8 mouse cellular contexts compared by ENCODE assay signal in the genomic region with DNA sequence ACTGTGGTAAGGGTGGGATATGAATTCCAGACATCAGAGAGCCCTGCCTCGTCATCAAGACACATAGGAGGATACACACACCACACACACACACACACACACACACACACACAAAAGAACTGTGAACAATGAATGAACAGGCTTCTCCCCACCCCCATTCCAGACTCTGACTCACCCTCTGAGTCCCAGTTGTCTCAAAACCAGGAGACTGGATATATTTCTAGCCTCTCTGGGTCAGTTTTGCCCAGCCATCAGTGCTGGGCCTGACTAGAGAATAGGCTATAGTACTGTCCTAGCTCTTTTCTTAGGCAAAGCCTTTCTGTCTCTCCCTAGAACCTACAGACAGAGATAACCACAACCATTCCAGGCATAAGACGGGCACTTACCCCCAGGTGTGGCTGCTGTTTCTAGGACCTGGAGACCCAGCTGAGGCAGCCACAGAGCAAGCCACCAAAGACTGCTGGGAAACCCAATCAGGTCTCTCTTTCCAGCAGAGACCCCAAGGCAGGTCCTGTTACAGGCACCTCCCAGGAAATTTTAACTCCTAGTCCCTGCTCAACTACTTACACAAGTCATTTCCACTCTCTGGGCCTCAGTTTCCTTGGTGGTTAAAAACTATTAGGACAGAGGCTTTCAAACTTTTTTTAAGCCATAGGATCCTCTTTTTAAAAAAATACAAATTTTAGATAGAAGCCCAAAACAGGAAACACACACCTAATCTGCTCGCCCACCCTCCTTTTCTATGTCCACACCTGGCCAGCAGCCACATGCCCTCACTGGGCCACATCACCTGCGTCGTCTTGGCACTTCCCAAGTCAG. TPM values are rescaled to one million over a fixed set of nuclear protein-coding genes. Genes with fewer than 3 reads are reported as not detected.
A peak's percentile ranks its signal among the peaks of the same experiment; 100 is the strongest.
DNase-seq lines count a peak whose midpoint lies in the region; ATAC-seq and TF ChIP-seq lines count a peak whose summit lies in the region.

No protein-coding gene starts in this region.

- H3K27me3 ChIP-seq in forebrain, postnatal 0 days (ENCODE audit: insufficient read depth, low read length): no peaks in the 10 kb centered on the region
- no peaks in the 10 kb centered on the region for H3K27me3 ChIP-seq in limb, embryonic 15.5 days
- no peaks in the 10 kb centered on the region for H3K27me3 ChIP-seq in stomach, embryonic 15.5 days (replicated peaks)

- H3K4me2 ChIP-seq in forebrain, postnatal 0 days (ENCODE audit: low read depth): peak overlapping the region; percentile 95
- peak overlapping the region; percentile 85 for H3K4me2 ChIP-seq in limb, embryonic 15.5 days
- peak overlapping the region; percentile 94 for H3K4me2 ChIP-seq in stomach, embryonic 15.5 days

- peaks cover 20% of the 10 kb centered on the region for H3K4me1 ChIP-seq in forebrain, postnatal 0 days (ENCODE audit: insufficient read depth)
- peaks cover 44% of the 10 kb centered on the region for H3K4me1 ChIP-seq in limb, embryonic 15.5 days
- H3K4me1 ChIP-seq in stomach, embryonic 15.5 days: peaks cover 19% of the 10 kb centered on the region

- no peak for TF ChIP-seq CTCF in left cerebral cortex, adult 2 months (IDR thresholded peaks at IDR 0.05)
- TF ChIP-seq CTCF in forebrain, postnatal 0 days (IDR thresholded peaks at IDR 0.05; ENCODE audit: low read depth): no peak

- peak overlapping the region; percentile 87 for H3K9ac ChIP-seq in forebrain, postnatal 0 days
- peak overlapping the region; percentile 95 for H3K9ac ChIP-seq in limb, embryonic 15.5 days
- H3K9ac ChIP-seq in stomach, embryonic 15.5 days: peak overlapping the region; percentile 89

- H3K27ac ChIP-seq in left cerebral cortex, adult 2 months: peak overlapping the region; percentile 90
- H3K27ac ChIP-seq in forebrain, postnatal 0 days (ENCODE audit: low read depth, low read length): peak overlapping the region; percentile 87
- H3K27ac ChIP-seq in limb, embryonic 15.5 days: peak overlapping the region; percentile 92
- peak overlapping the region; percentile 87 for H3K27ac ChIP-seq in stomach, embryonic 15.5 days

- WGBS in forebrain, postnatal 0 days: 21% methylated on average over 5 of the region's 5 CpGs
- 18% methylated on average over 5 of the region's 5 CpGs for WGBS in limb, embryonic 15.5 days
- 30% methylated on average over 5 of the region's 5 CpGs for WGBS in stomach, embryonic 15.5 days

- ATAC-seq in forebrain, postnatal 0 days: no peak
- no peak for ATAC-seq in limb, embryonic 15.5 days (ENCODE audit: insufficient number of reproducible peaks, low FRiP score, low TSS enrichment, low read depth)
- ATAC-seq in stomach, embryonic 15.5 days (ENCODE audit: insufficient read depth, low FRiP score, low read depth): no peak

- no peaks in the 10 kb centered on the region for H3K9me3 ChIP-seq in forebrain, postnatal 0 days (ENCODE audit: low read length)
- no peaks in the 10 kb centered on the region for H3K9me3 ChIP-seq in limb, embryonic 15.5 days
- H3K9me3 ChIP-seq in stomach, embryonic 15.5 days: no peaks in the 10 kb centered on the region

- H3K4me3 ChIP-seq in left cerebral cortex, adult 2 months: peak overlapping the region; percentile 89
- peak overlapping the region; percentile 87 for H3K4me3 ChIP-seq in forebrain, postnatal 0 days (ENCODE audit: low read depth, low read length)
- H3K4me3 ChIP-seq in limb, embryonic 15.5 days: peak overlapping the region; percentile 89
- H3K4me3 ChIP-seq in stomach, embryonic 15.5 days (replicated peaks): peak overlapping the region; percentile 82

- intact Hi-C loops in left cerebral cortex, adult 2 months (cut with DNase I): no loop called here
- intact Hi-C loops in left cerebral cortex, postnatal 4 days (cut with DNase I): no loop called here

- DNase-seq in left cerebral cortex, adult 2 months (ENCODE audit: extremely low spot score in 1 of 2, low spot score in 2 of 2): peak in 1 of 2 experiments; percentile 28
- no peak for DNase-seq in left cerebral cortex, postnatal 4 days
- peak; percentile 69 for DNase-seq in adrenal gland, postnatal 14 days
- DNase-seq in forebrain, postnatal 0 days: no peak
- no peak for DNase-seq in spleen, adult 12 weeks (ENCODE audit: low spot score)
- no peak for DNase-seq in right cerebral cortex, postnatal 25 days

- H3K36me3 ChIP-seq in forebrain, postnatal 0 days (ENCODE audit: insufficient read depth): peaks cover 17% of the 10 kb centered on the region
- peaks cover 21% of the 10 kb centered on the region for H3K36me3 ChIP-seq in limb, embryonic 15.5 days
- H3K36me3 ChIP-seq in stomach, embryonic 15.5 days: peaks cover 14% of the 10 kb centered on the region

RNA-seq across cellular contexts. Expression of gene Furin, which starts 4.0 kb away (rescaled TPM):
- total RNA-seq in left cerebral cortex, adult 2 months (2021): 10 to 100 TPM; 38.0 to 40.7 TPM
- 10 to 100 TPM; 41.5 to 44.8 TPM for total RNA-seq in left cerebral cortex, postnatal 4 days (2021)
- 138 and 140 TPM in 2 replicates for total RNA-seq in adrenal gland, postnatal 14 days (2021)
- total RNA-seq in forebrain, postnatal 0 days (2014; rRNA removed): 16.9 and 21.8 TPM in 2 replicates
- polyA plus RNA-seq in forebrain, postnatal 0 days (2015; fragmentation: Nextera tagmentation; extraction: Ambion mirVana): 6.8 and 7.7 TPM in 2 replicates
- 12.8 and 13.7 TPM in 2 replicates for polyA plus RNA-seq in limb, embryonic 15.5 days (2015; fragmentation: Nextera tagmentation; extraction: Ambion mirVana)
- polyA plus RNA-seq in stomach, embryonic 15.5 days (2015; fragmentation: Nextera tagmentation; extraction: Ambion mirVana): 11.6 and 12.5 TPM in 2 replicates

RNA-seq across cellular contexts. Expression of gene Fes, which starts 13.5 kb away (rescaled TPM):
- 1 to 10 TPM; 5.3 to 6.8 TPM for total RNA-seq in left cerebral cortex, adult 2 months (2021)
- total RNA-seq in left cerebral cortex, postnatal 4 days (2021): 1 to 10 TPM; 5.2 to 7.5 TPM
- 12.8 and 13.0 TPM in 2 replicates for total RNA-seq in adrenal gland, postnatal 14 days (2021)
- total RNA-seq in forebrain, postnatal 0 days (2014; rRNA removed): 4.5 and 6.4 TPM in 2 replicates
- polyA plus RNA-seq in forebrain, postnatal 0 days (2015; fragmentation: Nextera tagmentation; extraction: Ambion mirVana): 2.5 and 2.8 TPM in 2 replicates
- 14.8 and 15.8 TPM in 2 replicates for polyA plus RNA-seq in limb, embryonic 15.5 days (2015; fragmentation: Nextera tagmentation; extraction: Ambion mirVana)
- polyA plus RNA-seq in stomach, embryonic 15.5 days (2015; fragmentation: Nextera tagmentation; extraction: Ambion mirVana): 12.5 and 13.5 TPM in 2 replicates

RNA-seq across cellular contexts. Expression of gene Man2a2, which starts 30.1 kb away (rescaled TPM):
- total RNA-seq in left cerebral cortex, adult 2 months (2021): 100 to 1,000 TPM; 152 to 157 TPM
- 100 to 1,000 TPM; 112 to 121 TPM for total RNA-seq in left cerebral cortex, postnatal 4 days (2021)
- 61.4 and 82.8 TPM in 2 replicates for total RNA-seq in adrenal gland, postnatal 14 days (2021)
- 49.4 and 54.8 TPM in 2 replicates for total RNA-seq in forebrain, postnatal 0 days (2014; rRNA removed)
- 6.5 and 12.0 TPM in 2 replicates for polyA plus RNA-seq in forebrain, postnatal 0 days (2015; fragmentation: Nextera tagmentation; extraction: Ambion mirVana)
- 15.7 and 17.6 TPM in 2 replicates for polyA plus RNA-seq in limb, embryonic 15.5 days (2015; fragmentation: Nextera tagmentation; extraction: Ambion mirVana)
- polyA plus RNA-seq in stomach, embryonic 15.5 days (2015; fragmentation: Nextera tagmentation; extraction: Ambion mirVana): 16.3 and 16.4 TPM in 2 replicates

RNA-seq across cellular contexts. Expression of gene Hddc3, which starts 58.3 kb away (rescaled TPM):
- total RNA-seq in left cerebral cortex, adult 2 months (2021): 10 to 100 TPM; 46.4 to 56.4 TPM
- 10 to 100 TPM; 49.2 to 50.8 TPM for total RNA-seq in left cerebral cortex, postnatal 4 days (2021)
- total RNA-seq in adrenal gland, postnatal 14 days (2021): 35.1 and 44.2 TPM in 2 replicates
- 33.2 and 44.4 TPM in 2 replicates for total RNA-seq in forebrain, postnatal 0 days (2014; rRNA removed)
- polyA plus RNA-seq in forebrain, postnatal 0 days (2015; fragmentation: Nextera tagmentation; extraction: Ambion mirVana): 14.6 and 16.7 TPM in 2 replicates
- polyA plus RNA-seq in limb, embryonic 15.5 days (2015; fragmentation: Nextera tagmentation; extraction: Ambion mirVana): 18.4 and 19.4 TPM in 2 replicates
- polyA plus RNA-seq in stomach, embryonic 15.5 days (2015; fragmentation: Nextera tagmentation; extraction: Ambion mirVana): 16.4 and 20.1 TPM in 2 replicates
